Mouse (Mus musculus) bone marrow, adult 2 months (tissue): ENCODE measurements around the gene Pcbp3. TPM values are rescaled to one million over a fixed set of nuclear protein-coding genes. Genes with fewer than 3 reads are reported as not detected.

Experiments
- H3K27ac ChIP-seq: fragments of 200-500 bp; 2 replicates; pipeline ENCODE4 v1.5.1; 2012; ENCODE audit warnings: low read depth, mild to moderate bottlenecking, control low read depth, inconsistent platforms, low read length; ENCODE audit not compliant: control insufficient read depth, poor library complexity, insufficient read depth
- H3K4me1 ChIP-seq: fragments of 200-500 bp; 2 replicates; pipeline ENCODE4 v1.6.1; 2011; ENCODE audit warnings: low read length; ENCODE audit not compliant: control insufficient read depth, insufficient read depth
- H3K4me3 ChIP-seq: fragments of 200-500 bp; replicated peaks from 2 replicates; pipeline ENCODE3; 2011; ENCODE audit warnings: mild to moderate bottlenecking, low read depth, low read length, control low read depth; ENCODE audit not compliant: control insufficient read depth
- CTCF ChIP-seq: fragments of 200-500 bp; IDR thresholded peaks from 2 replicates; pipeline ENCODE4 v1.5.1; 2011; ENCODE audit warnings: low read length, control low read depth; ENCODE audit not compliant: control insufficient read depth, insufficient read depth
- POLR2A ChIP-seq: fragments of 200-500 bp; IDR thresholded peaks from 2 replicates; pipeline ENCODE4 v1.6.1; 2011; ENCODE audit warnings: low read depth, mild to moderate bottlenecking, control low read depth, low read length, borderline replicate concordance; ENCODE audit not compliant: control insufficient read depth
- WGBS: fragments of 180-500 bp; shearing (Covaris S2); methylation state at CpG from one replicate; pipeline ENCODE4 v1.1.7; 2018; 5-methylcytosine and 5-hydroxymethylcytosine counted together
- polyA plus RNA-seq: library from polyadenylated mRNA; stranded (reverse); fragments of >200 nt; gene quantifications from 2 replicates; pipeline ENCODE4 v1.2.4, GENCODE M21; 2011; ENCODE audit warnings: low replicate concordance; ENCODE audit not compliant: missing spikeins, insufficient read depth, insufficient read length

Gene Pcbp3
- polyA plus RNA-seq: 2.8 and 4.3 TPM in 2 replicates

DNA sequence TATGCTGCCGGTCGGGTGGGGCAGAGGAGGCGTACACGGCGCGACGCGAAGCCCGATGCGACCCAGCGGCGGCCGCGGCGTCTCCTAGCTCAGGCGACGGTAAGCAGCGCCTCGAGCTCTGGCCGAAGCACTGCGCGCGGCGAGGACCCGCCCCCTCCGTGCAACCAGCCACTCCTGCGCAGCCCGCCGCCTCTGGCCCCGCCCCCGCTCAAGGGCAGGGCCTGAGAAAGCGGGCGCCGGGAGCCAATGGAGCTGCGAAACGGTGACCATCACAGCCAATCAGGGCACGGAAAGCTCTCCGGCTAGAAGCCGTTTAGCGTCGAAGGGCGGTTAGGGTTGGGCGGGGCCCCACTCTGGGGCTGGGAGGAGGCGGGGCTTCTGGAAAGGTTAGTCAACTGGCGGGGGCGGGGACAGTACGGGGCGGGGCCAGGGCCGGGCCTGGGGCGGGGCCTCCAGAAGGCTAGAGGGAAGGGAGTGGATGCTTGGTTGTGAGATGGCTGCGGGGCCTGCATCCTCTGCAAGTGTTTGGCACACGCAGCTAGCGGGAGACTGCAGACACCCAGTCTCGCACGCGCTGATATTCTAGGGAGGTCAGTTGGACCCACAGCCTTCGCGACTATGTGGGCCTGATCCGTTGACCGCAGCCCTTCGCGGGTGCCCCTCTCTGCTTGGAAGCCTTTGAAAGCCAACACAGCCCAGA lies at the start of gene Pcbp3:
Gene Pcbp3 (minus strand): TSS at position 98 of the 700 bp plus-strand sequence.
- Histone ChIP-seq H3K4me1 (no peaks in the 10 kb centered on the region; the same call in 1 of the 2 replicates), H3K27ac (peak within 1 kb of the TSS; percentile 29; the same call in 1 of the 2 replicates), H3K4me3 (peak within 1 kb of the TSS; percentile 63)
- no peak for TF ChIP-seq CTCF
- peak; percentile 27; the same call in 1 of the 2 replicates for TF ChIP-seq POLR2A
- 3% methylated on average over 62 of the region's 62 CpGs for WGBS

DNA sequence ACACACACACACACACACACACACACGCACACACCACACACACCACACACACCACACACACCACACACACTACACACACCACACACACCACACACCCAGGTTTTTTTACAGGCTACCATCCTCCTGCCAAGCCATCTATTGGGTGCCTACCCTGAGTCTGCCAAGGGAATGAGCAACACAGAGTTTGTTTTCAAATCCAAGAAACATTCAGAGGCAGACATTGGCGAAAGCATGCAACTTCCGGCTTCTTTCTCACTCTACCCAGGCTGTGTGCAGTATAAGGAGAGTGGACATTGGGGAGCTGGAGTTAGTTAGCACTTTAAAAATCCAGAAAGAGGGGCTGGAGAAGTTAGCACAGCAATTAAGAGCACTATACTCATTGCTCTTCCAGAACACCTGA lies 47.0 kb upstream of the Pcbp3 start:
- 87% methylated on average over 3 of the region's 3 CpGs for WGBS
- TF ChIP-seq POLR2A: no peak
- no peak for TF ChIP-seq CTCF

GRCm38 (mm10) chr10:77008109-77008561 lies 46.4 kb upstream of the Pcbp3 start:
- Histone ChIP-seq H3K27ac (no peak overlapping the region), H3K4me1 (no peaks in the 10 kb centered on the region), H3K4me3 (no peak overlapping the region)
- 77% methylated on average over 9 of the region's 9 CpGs for WGBS
- TF ChIP-seq CTCF (no peak), POLR2A (no peak)

More for the DNA sequence above, 47.0 kb upstream of the Pcbp3 start:
- no peak overlapping the region for H3K4me3 ChIP-seq
- H3K27ac ChIP-seq: no peak overlapping the region
- H3K4me1 ChIP-seq: no peaks in the 10 kb centered on the region

DNA sequence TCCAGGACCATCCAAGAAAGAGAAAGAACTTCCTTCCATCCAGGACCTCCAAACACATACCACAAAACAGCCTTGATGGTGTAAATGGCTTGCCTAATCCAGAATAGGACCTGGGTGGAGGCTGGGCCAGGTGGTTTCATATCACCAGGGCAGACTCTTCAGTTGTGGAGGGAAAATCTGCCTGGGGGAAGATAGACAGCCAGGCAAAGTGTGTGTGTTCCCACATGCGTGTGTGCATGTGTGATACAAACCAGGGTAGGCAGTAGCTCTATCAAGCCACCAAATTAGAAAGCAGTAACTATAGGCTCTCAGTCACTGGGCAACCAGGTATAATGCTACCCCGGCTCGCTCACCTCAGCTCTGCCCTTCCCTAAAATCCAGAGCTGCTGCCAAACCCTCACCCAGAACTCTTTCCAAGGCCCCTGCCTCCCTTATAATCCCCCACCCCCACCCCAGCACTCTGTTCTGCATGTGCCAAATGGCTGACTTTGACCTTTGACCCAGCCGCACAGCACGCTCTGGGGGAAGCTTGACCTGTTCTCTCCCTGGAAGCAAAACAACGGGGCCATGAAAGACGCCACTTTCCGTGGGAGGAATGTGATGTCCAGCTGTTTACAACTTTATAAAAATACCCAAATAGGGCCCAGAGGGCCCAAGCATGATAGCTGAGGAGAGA lies 45.9 kb upstream of the Pcbp3 start:
- Histone ChIP-seq H3K4me1 (no peaks in the 10 kb centered on the region), H3K27ac (no peak overlapping the region), H3K4me3 (no peak overlapping the region)
- TF ChIP-seq CTCF: no peak
- no peak for TF ChIP-seq POLR2A
- WGBS: 83% methylated on average over 8 of the region's 8 CpGs

GRCm38 (mm10) chr10:77004936-77005335 lies 43.2 kb upstream of the Pcbp3 start:
- Histone ChIP-seq H3K27ac (no peak overlapping the region), H3K4me3 (no peak overlapping the region), H3K4me1 (no peaks in the 10 kb centered on the region)
- TF ChIP-seq CTCF (no peak), POLR2A (no peak)
- 58% methylated on average over 7 of the region's 7 CpGs for WGBS

DNA sequence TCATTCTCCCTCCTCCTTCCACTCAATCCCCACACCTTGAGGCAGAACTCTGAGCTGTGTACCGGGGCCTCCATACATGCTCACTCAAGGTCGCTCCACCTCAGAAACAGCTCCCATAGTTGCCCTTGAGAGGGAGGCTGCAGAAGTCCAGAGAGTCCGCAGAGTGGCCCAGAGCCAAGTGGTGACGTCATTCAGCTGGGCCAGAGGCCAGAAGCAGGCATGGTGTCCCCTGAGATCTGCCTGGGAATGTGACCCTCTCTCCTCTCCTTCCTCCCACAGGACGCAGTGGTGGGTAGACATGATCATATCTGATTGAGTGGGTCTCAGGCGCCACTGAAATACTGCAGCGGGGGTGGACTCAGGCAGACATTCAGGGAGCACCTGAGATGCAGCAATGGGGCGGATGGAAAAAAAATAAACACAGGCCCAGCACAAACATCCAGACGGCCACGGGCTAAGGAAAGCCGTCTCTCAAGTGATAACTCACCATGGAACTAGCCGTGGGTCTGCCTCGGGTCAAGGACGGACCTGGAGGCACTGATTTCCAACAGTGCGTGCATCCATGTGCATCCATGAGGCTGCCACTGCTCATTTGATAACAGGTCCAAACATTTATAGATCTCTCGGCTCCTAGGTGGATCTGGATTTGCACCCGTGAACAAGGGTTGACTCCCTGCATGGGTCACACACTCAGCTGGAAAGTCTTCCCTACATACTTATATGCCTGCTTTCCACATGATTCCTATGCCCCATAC lies 36.2 kb upstream of the Pcbp3 start:
- Histone ChIP-seq H3K4me3 (no peak overlapping the region), H3K4me1 (no peaks in the 10 kb centered on the region), H3K27ac (no peak overlapping the region)
- TF ChIP-seq POLR2A: no peak
- no peak for TF ChIP-seq CTCF
- WGBS: 79% methylated on average over 17 of the region's 17 CpGs

- no peak overlapping the region for H3K4me3 ChIP-seq
- no peaks in the 10 kb centered on the region for H3K4me1 ChIP-seq
- WGBS: 41% methylated on average over 3 of the region's 3 CpGs
- no peak overlapping the region for H3K27ac ChIP-seq
- TF ChIP-seq CTCF (no peak), POLR2A (no peak)
These were observed 30.8 kb upstream of the Pcbp3 start for GRCm38 (mm10) chr10:76992456-76992855.

GRCm38 (mm10) chr10:76988586-76988985 lies 26.9 kb upstream of the Pcbp3 start:
- TF ChIP-seq POLR2A: no peak
- TF ChIP-seq CTCF: no peak
- Histone ChIP-seq H3K4me1 (no peaks in the 10 kb centered on the region), H3K4me3 (no peak overlapping the region), H3K27ac (no peak overlapping the region)
- 76% methylated on average over 5 of the region's 5 CpGs for WGBS
